Mouse (Mus musculus): Measurements from ENCODE around the gene Vax2. TPM values are rescaled to one million over a fixed set of nuclear protein-coding genes. Genes with fewer than 3 reads are reported as not detected.

Vax2 gene
- polyA plus RNA-seq, 1 experiment from 2014 or later: not detected

- no peak for TF ChIP-seq EP300 (IDR thresholded peaks at IDR 0.05; ENCODE audit: low read depth)
- TF ChIP-seq CTCF (IDR thresholded peaks at IDR 0.05; ENCODE audit: low read depth): no peak
- no peak overlapping the region for H3K27ac ChIP-seq (ENCODE audit: low read depth)
Measured at GRCm38 (mm10) chr6:83701001-83701400, 10.1 kb upstream of the Vax2 start.

GRCm38 (mm10) chr6:83702146-83702999 lies 8.7 kb upstream of the Vax2 start:
- 1% methylated on average over 53 of the region's 53 CpGs for WGBS (ENCODE audit: insufficient replicate concordance)
- no peak for DNase-seq
- Histone ChIP-seq H3K4me2 (ENCODE audit: low read depth, low read length) (no peak overlapping the region), H3K9ac (replicated peaks) (no peak overlapping the region), H3K36me3 (replicated peaks; ENCODE audit: insufficient read depth, low read length) (no peaks in the 10 kb centered on the region), H3K4me3 (ENCODE audit: low read depth, low read length) (0 out of 2 replicates have a peak overlapping the region, but pooled peaks have one; percentile 5), H3K27me3 (ENCODE audit: insufficient read depth, low read length) (peaks cover 89% of the 10 kb centered on the region), H3K4me1 (ENCODE audit: insufficient read depth) (peaks cover 2% of the 10 kb centered on the region; the same call in 1 of the 2 replicates), H3K27ac (ENCODE audit: low read depth) (no peak overlapping the region), H3K9me3 (ENCODE audit: low read length) (no peaks in the 10 kb centered on the region)
- TF ChIP-seq CTCF (IDR thresholded peaks at IDR 0.05; ENCODE audit: low read depth) (no peak), EP300 (IDR thresholded peaks at IDR 0.05; ENCODE audit: low read depth) (no peak)
- ATAC-seq: no peak

More at GRCm38 (mm10) chr6:83701001-83701400, 10.1 kb upstream of the Vax2 start:
- Histone ChIP-seq H3K36me3 (replicated peaks; ENCODE audit: insufficient read depth, low read length) (no peaks in the 10 kb centered on the region), H3K4me3 (ENCODE audit: low read depth, low read length) (no peak overlapping the region), H3K4me2 (ENCODE audit: low read depth, low read length) (no peak overlapping the region), H3K27me3 (ENCODE audit: insufficient read depth, low read length) (peaks cover 89% of the 10 kb centered on the region), H3K9ac (replicated peaks) (no peak overlapping the region), H3K4me1 (ENCODE audit: insufficient read depth) (peaks cover 2% of the 10 kb centered on the region; the same call in 1 of the 2 replicates), H3K9me3 (ENCODE audit: low read length) (no peaks in the 10 kb centered on the region)
- ATAC-seq: no peak
- WGBS (ENCODE audit: insufficient replicate concordance): 2% methylated on average over 11 of the region's 11 CpGs
- no peak for DNase-seq

DNA sequence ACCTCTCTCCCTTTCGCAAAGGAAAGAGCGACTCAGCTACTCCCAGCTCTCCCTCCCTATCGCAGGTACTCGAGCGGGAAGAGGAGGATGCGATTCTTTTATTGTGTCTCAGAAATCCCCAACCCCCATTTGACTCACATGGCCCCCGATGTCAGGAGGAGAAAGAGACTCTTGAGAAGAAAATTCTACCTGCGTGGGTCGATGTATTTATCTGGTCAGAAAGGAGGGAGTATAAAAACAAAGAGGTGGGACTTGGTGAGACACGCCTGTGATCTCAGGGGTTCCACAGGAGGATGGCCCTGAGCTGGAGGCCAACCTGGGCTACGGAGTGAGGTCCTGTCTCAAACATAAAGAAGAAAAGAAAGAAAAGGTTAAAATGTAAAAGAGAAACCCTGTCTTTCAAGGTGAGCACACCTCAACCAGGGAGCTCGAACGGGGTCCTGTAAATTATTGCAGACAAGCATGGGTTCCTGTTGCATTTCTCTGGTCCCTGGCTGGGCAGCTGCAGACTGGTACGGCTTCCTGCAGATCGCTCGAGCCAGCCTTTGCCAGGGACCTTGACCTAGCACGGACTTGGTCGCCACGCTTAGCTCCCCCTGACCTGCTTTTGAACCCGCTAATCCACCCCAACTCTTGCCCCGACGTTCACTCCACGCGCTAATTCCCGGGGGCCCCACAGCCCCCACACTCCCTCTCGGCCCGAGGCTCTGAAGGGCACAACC lies 7.9 kb upstream of the Vax2 start:
- Histone ChIP-seq H3K4me3 (ENCODE audit: low read depth, low read length) (no peak overlapping the region), H3K27ac (ENCODE audit: low read depth) (no peak overlapping the region), H3K27me3 (ENCODE audit: insufficient read depth, low read length) (peaks cover 90% of the 10 kb centered on the region), H3K9ac (replicated peaks) (no peak overlapping the region), H3K9me3 (ENCODE audit: low read length) (no peaks in the 10 kb centered on the region), H3K36me3 (replicated peaks; ENCODE audit: insufficient read depth, low read length) (no peaks in the 10 kb centered on the region), H3K4me1 (ENCODE audit: insufficient read depth) (peaks cover 2% of the 10 kb centered on the region; the same call in 1 of the 2 replicates), H3K4me2 (ENCODE audit: low read depth, low read length) (no peak overlapping the region)
- 2% methylated on average over 27 of the region's 27 CpGs for WGBS (ENCODE audit: insufficient replicate concordance)
- ATAC-seq: no peak
- DNase-seq: no peak
- no peak for TF ChIP-seq CTCF (IDR thresholded peaks at IDR 0.05; ENCODE audit: low read depth)
- TF ChIP-seq EP300 (IDR thresholded peaks at IDR 0.05; ENCODE audit: low read depth): no peak

DNA sequence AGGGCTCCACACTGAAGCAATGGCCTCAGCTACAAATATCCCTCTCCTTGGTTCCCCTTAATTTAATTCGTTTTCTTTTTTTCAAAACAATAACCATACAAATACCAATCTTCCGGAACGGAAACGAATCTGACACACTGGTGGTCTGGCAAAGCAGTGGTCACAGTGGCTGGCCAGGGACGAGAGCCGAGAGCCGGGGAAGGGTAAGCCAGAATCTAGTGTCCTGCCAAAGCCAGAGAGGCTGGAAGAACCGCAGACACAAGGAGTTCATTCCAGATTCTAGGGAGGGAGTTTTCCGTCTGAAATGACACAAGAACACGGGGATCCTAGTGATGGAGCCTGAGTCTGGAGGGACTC lies 7.4 kb upstream of the Vax2 start:
- Histone ChIP-seq H3K4me1 (ENCODE audit: insufficient read depth) (peaks cover 2% of the 10 kb centered on the region; the same call in 1 of the 2 replicates), H3K36me3 (replicated peaks; ENCODE audit: insufficient read depth, low read length) (no peaks in the 10 kb centered on the region), H3K27ac (ENCODE audit: low read depth) (no peak overlapping the region), H3K4me3 (ENCODE audit: low read depth, low read length) (no peak overlapping the region), H3K27me3 (ENCODE audit: insufficient read depth, low read length) (peaks cover 90% of the 10 kb centered on the region), H3K9ac (replicated peaks) (no peak overlapping the region), H3K9me3 (ENCODE audit: low read length) (no peaks in the 10 kb centered on the region), H3K4me2 (ENCODE audit: low read depth, low read length) (no peak overlapping the region)
- DNase-seq (no peak), ATAC-seq (no peak)
- TF ChIP-seq EP300 (IDR thresholded peaks at IDR 0.05; ENCODE audit: low read depth): no peak
- no peak for TF ChIP-seq CTCF (IDR thresholded peaks at IDR 0.05; ENCODE audit: low read depth)
- 2% methylated on average over 10 of the region's 10 CpGs for WGBS (ENCODE audit: insufficient replicate concordance)

GRCm38 (mm10) chr6:83704294-83704693 lies 6.8 kb upstream of the Vax2 start:
- Histone ChIP-seq H3K36me3 (replicated peaks; ENCODE audit: insufficient read depth, low read length) (no peaks in the 10 kb centered on the region), H3K4me1 (ENCODE audit: insufficient read depth) (peaks cover 2% of the 10 kb centered on the region; the same call in 1 of the 2 replicates), H3K9me3 (ENCODE audit: low read length) (no peaks in the 10 kb centered on the region), H3K4me3 (ENCODE audit: low read depth, low read length) (no peak overlapping the region), H3K4me2 (ENCODE audit: low read depth, low read length) (no peak overlapping the region), H3K27me3 (ENCODE audit: insufficient read depth, low read length) (peaks cover 90% of the 10 kb centered on the region), H3K27ac (ENCODE audit: low read depth) (no peak overlapping the region), H3K9ac (replicated peaks) (no peak overlapping the region)
- ATAC-seq: no peak
- TF ChIP-seq EP300 (IDR thresholded peaks at IDR 0.05; ENCODE audit: low read depth) (no peak), CTCF (IDR thresholded peaks at IDR 0.05; ENCODE audit: low read depth) (no peak)
- DNase-seq: no peak
- 14% methylated on average over 1 of the region's 1 CpGs for WGBS (ENCODE audit: insufficient replicate concordance)

GRCm38 (mm10) chr6:83704701-83705100 lies 6.4 kb upstream of the Vax2 start:
- no peak overlapping the region for H3K9ac ChIP-seq (replicated peaks)
- H3K36me3 ChIP-seq (replicated peaks; ENCODE audit: insufficient read depth, low read length): no peaks in the 10 kb centered on the region
- H3K4me2 ChIP-seq (ENCODE audit: low read depth, low read length): no peak overlapping the region
- H3K9me3 ChIP-seq (ENCODE audit: low read length): no peaks in the 10 kb centered on the region
- no peak overlapping the region for H3K4me3 ChIP-seq (ENCODE audit: low read depth, low read length)
- H3K27me3 ChIP-seq (ENCODE audit: insufficient read depth, low read length): peaks cover 90% of the 10 kb centered on the region
- ATAC-seq (no peak), DNase-seq (no peak)
- WGBS (ENCODE audit: insufficient replicate concordance): 22% methylated on average over 5 of the region's 5 CpGs
- peaks cover 2% of the 10 kb centered on the region; the same call in 1 of the 2 replicates for H3K4me1 ChIP-seq (ENCODE audit: insufficient read depth)
- TF ChIP-seq CTCF (IDR thresholded peaks at IDR 0.05; ENCODE audit: low read depth): no peak
- TF ChIP-seq EP300 (IDR thresholded peaks at IDR 0.05; ENCODE audit: low read depth): no peak
- no peak overlapping the region for H3K27ac ChIP-seq (ENCODE audit: low read depth)
